Mouse (Mus musculus): Measurements from ENCODE around the gene Serbp1.

The Serbp1 gene

GRCm38 (mm10) chr6:67236491-67237234, 1.3 kb upstream of the Serbp1 start:
- DNase-seq, result no peak

GRCm38 (mm10) chr6:67241263-67241662, 3.3 kb downstream of the Serbp1 start:
- no peak for DNase-seq

GRCm38 (mm10) chr6:67243765-67244420, 5.9 kb downstream of the Serbp1 start:
- no peak for DNase-seq

GRCm38 (mm10) chr6:67244451-67244850, 6.5 kb downstream of the Serbp1 start:
- no peak for DNase-seq

- DNase-seq, result no peak
These were observed 13.1 kb downstream of the Serbp1 start for GRCm38 (mm10) chr6:67251095-67251494.

- no peak for DNase-seq
These were observed 27.0 kb downstream of the Serbp1 start for GRCm38 (mm10) chr6:67264935-67265334.

GRCm38 (mm10) chr6:67266159-67266657, 28.2 kb downstream of the Serbp1 start:
- DNase-seq, result no peak

GRCm38 (mm10) chr6:67266664-67267407, 28.9 kb downstream of the Serbp1 start:
- DNase-seq, result peak; percentile 96

- peak; percentile 7 for DNase-seq
These were observed 29.6 kb downstream of the Serbp1 start for GRCm38 (mm10) chr6:67267408-67268244.

- no peak for DNase-seq
These were observed 30.3 kb downstream of the Serbp1 start for GRCm38 (mm10) chr6:67268245-67268612.

GRCm38 (mm10) chr6:67268983-67269382, 31.0 kb downstream of the Serbp1 start:
- DNase-seq, result no peak

GRCm38 (mm10) chr6:67269459-67269858, 31.5 kb downstream of the Serbp1 start:
- no peak for DNase-seq

- DNase-seq, result no peak
These were observed 40.0 kb downstream of the Serbp1 start for GRCm38 (mm10) chr6:67277944-67278343.

GRCm38 (mm10) chr6:67281614-67282197, 43.7 kb downstream of the Serbp1 start:
- no peak for DNase-seq

- no peak for DNase-seq
These were observed 44.9 kb downstream of the Serbp1 start for GRCm38 (mm10) chr6:67282897-67283296.

GRCm38 (mm10) chr6:67292042-67292623, 54.2 kb downstream of the Serbp1 start:
- DNase-seq, result no peak

GRCm38 (mm10) chr6:67296126-67296525, 58.1 kb downstream of the Serbp1 start:
- DNase-seq, result no peak

- no peak for DNase-seq
These were observed 60.8 kb downstream of the Serbp1 start for GRCm38 (mm10) chr6:67298742-67299141.

GRCm38 (mm10) chr6:67300300-67300699, 62.3 kb downstream of the Serbp1 start:
- no peak for DNase-seq

GRCm38 (mm10) chr6:67300710-67301163, 62.8 kb downstream of the Serbp1 start:
- peak; percentile 35 for DNase-seq

GRCm38 (mm10) chr6:67301230-67301629, 63.3 kb downstream of the Serbp1 start:
- no peak for DNase-seq

GRCm38 (mm10) chr6:67302471-67302870, 64.5 kb downstream of the Serbp1 start:
- DNase-seq, result no peak

Measured in right cerebral cortex, postnatal 25 days (tissue).